Mouse (Mus musculus) G1E (cell line): ENCODE results near the gene Tln2.

Experiments
- CTCF ChIP-seq: IDR thresholded peaks from 2 replicates; pipeline ENCODE4 v1.5.1; 2012; ENCODE audit warnings: low read depth, low read length, inconsistent platforms, mixed read lengths
- TAL1 ChIP-seq: conservative IDR thresholded peaks from 2 replicates; pipeline ENCODE4 v1.6.1; 2012; ENCODE audit warnings: low read depth, low read length, inconsistent platforms, mixed read lengths

GRCm38 (mm10) chr9:67264896-67265295 lies 294.6 kb downstream of the Tln2 start:
- no peak for TF ChIP-seq CTCF
- no peak for TF ChIP-seq TAL1
